Mouse (Mus musculus): ENCODE results near the gene Defb13. TPM values are rescaled to one million over a fixed set of nuclear protein-coding genes. Genes with fewer than 3 reads are reported as not detected.

Gene Defb13
- polyA plus RNA-seq (2014; fragmentation: Illumina TruSeq; extraction: RNeasy Lipid Tissue Mini Kit (QIAGEN cat#74804); ENCODE audit: low read depth, low replicate concordance): 28.2 TPM

DNA sequence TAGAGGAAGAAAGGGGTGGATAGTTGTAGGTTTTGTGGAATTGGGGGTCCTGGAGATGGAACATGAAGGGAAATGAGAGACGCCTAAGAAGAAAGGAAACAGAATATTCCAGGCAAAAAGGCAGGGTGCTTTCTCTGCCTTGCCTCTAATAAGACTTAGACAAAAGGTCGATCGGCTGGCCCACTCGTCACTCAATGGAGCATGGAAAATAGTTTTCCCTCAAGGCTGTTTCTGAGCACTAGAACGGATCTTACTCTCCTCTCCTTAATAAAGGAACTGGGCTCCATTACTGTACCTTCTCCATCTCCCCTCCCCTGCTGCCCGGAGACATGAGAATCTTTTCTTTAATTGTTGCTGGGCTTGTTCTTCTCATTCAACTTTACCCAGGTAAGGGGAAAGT lies at the start of gene Defb13:
Defb13 (plus strand) TSS at position 301 of the 400 bp plus-strand sequence.

DNA sequence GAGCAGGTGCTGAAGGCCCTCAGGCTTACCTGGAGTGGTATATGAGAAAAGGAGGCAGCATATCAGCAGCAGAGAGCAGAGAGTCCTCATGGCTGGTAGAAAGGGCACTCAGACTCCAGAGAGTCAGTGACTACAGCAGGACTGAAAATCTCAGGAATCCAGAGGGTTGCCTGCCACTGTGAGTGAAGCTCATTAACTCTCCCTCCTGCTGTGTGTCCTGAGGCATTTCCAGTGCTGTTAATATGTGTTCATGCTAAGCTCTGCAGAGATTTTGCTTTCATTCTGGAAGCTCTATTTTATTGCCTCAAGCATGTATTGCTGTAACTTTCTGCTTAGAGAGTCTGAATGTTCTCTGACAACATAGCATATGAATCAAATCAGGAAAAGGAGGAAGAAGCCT lies 40.3 kb upstream of the Defb13 start, which contains the start of gene Defb11:
Defb11 (minus strand) TSS at position 123 of the 400 bp plus-strand sequence.

DNA sequence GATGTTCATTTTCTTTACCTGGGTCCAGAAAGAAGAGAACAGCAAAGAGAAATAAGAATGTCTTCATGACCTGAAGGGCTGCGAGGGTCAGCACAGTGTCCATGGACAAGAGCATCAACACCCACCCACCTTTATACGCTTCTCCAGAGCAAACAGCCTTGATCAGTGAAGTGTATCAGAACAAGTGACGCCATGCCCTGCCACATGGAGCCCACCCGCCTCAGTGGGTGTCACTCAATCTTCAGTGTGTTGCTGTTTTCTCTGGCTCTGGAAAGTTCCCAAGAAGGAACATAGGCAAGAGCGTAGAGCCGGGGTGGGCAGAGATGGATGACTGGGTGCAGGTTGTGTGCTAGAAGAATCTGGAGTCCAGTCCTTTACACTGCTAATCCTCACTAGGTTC lies 14.0 kb upstream of the Defb13 start, which contains the start of gene Defb15:
Defb15 (minus strand) TSS at position 101 of the 400 bp plus-strand sequence.

DNA sequence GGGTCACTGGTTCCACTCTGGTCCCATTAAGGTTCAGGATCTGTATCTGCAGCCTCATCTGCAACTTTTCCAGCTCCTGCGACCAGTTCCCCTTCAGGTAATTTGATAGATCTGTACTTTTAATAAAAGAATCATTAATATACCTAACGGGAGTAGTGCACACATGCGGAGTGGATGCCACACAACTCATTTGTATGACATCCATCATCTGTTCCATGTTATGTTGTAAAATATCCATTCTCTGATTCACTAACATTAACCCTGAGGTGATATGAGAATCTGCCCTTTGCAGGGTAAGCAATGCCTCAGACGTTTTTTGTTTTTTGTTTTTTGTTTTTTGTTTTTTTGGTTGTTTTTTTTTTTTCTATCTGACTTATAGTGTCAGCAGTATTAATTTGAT lies 8.5 kb upstream of the Defb13 start, which contains the start of gene Defb35:
Defb35 (plus strand) TSS at position 301 of the 400 bp plus-strand sequence.

DNA sequence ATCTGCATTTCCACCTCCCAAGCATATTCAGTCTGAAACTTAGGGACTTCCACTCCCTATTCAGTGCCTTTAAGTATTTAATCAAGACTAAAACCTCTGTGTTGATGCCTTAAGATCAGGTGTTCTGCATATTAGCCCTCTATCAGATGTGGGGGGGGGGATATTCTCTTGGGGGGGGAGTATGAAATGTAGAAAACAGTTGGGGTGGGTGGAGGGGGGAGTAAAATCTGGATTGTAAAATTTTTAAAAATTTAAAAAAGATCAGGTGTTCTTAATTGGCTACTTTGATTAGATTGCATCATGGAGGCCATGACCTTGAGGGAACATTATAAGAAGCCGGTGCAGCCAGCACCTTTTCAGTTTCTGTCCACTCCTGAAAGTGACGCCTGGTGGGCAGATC lies 11.9 kb downstream of the Defb13 start, which contains the start of gene Fam90a1a:
Fam90a1a (plus strand) TSS at position 301 of the 400 bp plus-strand sequence.

DNA sequence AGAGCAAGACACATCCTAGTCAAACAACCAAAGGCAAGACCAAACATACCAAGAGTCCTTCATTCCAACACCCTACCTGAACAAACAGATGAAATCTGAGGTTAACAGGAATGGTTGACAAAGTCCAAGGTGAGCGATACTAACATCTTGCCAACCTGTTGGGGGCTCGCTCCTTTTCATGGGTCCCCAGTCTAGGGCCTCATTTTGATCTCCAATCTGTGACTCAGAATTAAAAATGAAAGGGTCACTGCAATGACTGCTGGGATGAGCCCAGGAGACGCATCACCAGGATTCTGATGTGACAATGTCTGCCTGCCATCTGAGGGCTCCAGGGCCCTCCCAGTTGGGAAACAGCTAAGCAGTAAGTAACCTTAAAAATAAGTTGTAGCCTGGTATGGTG lies 22.9 kb downstream of the Defb13 start, which contains the start of gene Ccdc70:
Ccdc70 (plus strand) TSS at position 301 of the 400 bp plus-strand sequence.

Other genes starting within 250 kb of the Defb13 start
- gene AY761184, start 243.1 kb upstream of the Defb13 start, polyA plus RNA-seq (2014; fragmentation: Illumina TruSeq; extraction: RNeasy Lipid Tissue Mini Kit (QIAGEN cat#74804); ENCODE audit: low read depth, low replicate concordance): 2.5 TPM
- gene Defa24, start 212.3 kb upstream of the Defb13 start, polyA plus RNA-seq (2014; fragmentation: Illumina TruSeq; extraction: RNeasy Lipid Tissue Mini Kit (QIAGEN cat#74804); ENCODE audit: low read depth, low replicate concordance): 1.1 TPM
- not detected for gene Defb50, start 123.2 kb upstream of the Defb13 start, polyA plus RNA-seq (2014; fragmentation: Illumina TruSeq; extraction: RNeasy Lipid Tissue Mini Kit (QIAGEN cat#74804); ENCODE audit: low read depth, low replicate concordance)
- gene Defb2, start 106.8 kb upstream of the Defb13 start, polyA plus RNA-seq (2014; fragmentation: Illumina TruSeq; extraction: RNeasy Lipid Tissue Mini Kit (QIAGEN cat#74804); ENCODE audit: low read depth, low replicate concordance): 235 TPM
- gene Defb10, start 87.9 kb upstream of the Defb13 start, polyA plus RNA-seq (2014; fragmentation: Illumina TruSeq; extraction: RNeasy Lipid Tissue Mini Kit (QIAGEN cat#74804); ENCODE audit: low read depth, low replicate concordance): 21.5 TPM
- gene Defb9, start 61.3 kb upstream of the Defb13 start, polyA plus RNA-seq (2014; fragmentation: Illumina TruSeq; extraction: RNeasy Lipid Tissue Mini Kit (QIAGEN cat#74804); ENCODE audit: low read depth, low replicate concordance): 17.0 TPM
- 172 TPM for gene Defb11, start 40.4 kb upstream of the Defb13 start, polyA plus RNA-seq (2014; fragmentation: Illumina TruSeq; extraction: RNeasy Lipid Tissue Mini Kit (QIAGEN cat#74804); ENCODE audit: low read depth, low replicate concordance)
- gene Defb15, start 14.1 kb upstream of the Defb13 start, polyA plus RNA-seq (2014; fragmentation: Illumina TruSeq; extraction: RNeasy Lipid Tissue Mini Kit (QIAGEN cat#74804); ENCODE audit: low read depth, low replicate concordance): 1,651 TPM
- not detected for gene Defb35, start 8.4 kb upstream of the Defb13 start, polyA plus RNA-seq (2014; fragmentation: Illumina TruSeq; extraction: RNeasy Lipid Tissue Mini Kit (QIAGEN cat#74804); ENCODE audit: low read depth, low replicate concordance)
- gene Fam90a1a, start 12.0 kb downstream of the Defb13 start, polyA plus RNA-seq (2014; fragmentation: Illumina TruSeq; extraction: RNeasy Lipid Tissue Mini Kit (QIAGEN cat#74804); ENCODE audit: low read depth, low replicate concordance): 0.31 TPM
- 4.4 TPM for gene Ccdc70, start 23.0 kb downstream of the Defb13 start, polyA plus RNA-seq (2014; fragmentation: Illumina TruSeq; extraction: RNeasy Lipid Tissue Mini Kit (QIAGEN cat#74804); ENCODE audit: low read depth, low replicate concordance)
- gene Atp7b, start 113.5 kb downstream of the Defb13 start, polyA plus RNA-seq (2014; fragmentation: Illumina TruSeq; extraction: RNeasy Lipid Tissue Mini Kit (QIAGEN cat#74804); ENCODE audit: low read depth, low replicate concordance): 0.17 TPM
- 9.1 TPM for gene Alg11, start 114.0 kb downstream of the Defb13 start, polyA plus RNA-seq (2014; fragmentation: Illumina TruSeq; extraction: RNeasy Lipid Tissue Mini Kit (QIAGEN cat#74804); ENCODE audit: low read depth, low replicate concordance)
- gene Nek5, start 178.3 kb downstream of the Defb13 start, polyA plus RNA-seq (2014; fragmentation: Illumina TruSeq; extraction: RNeasy Lipid Tissue Mini Kit (QIAGEN cat#74804); ENCODE audit: low read depth, low replicate concordance): 1.5 TPM
- gene Nek3, start 219.7 kb downstream of the Defb13 start, polyA plus RNA-seq (2014; fragmentation: Illumina TruSeq; extraction: RNeasy Lipid Tissue Mini Kit (QIAGEN cat#74804); ENCODE audit: low read depth, low replicate concordance): 2.4 TPM
- gene Ckap2, start 239.1 kb downstream of the Defb13 start, polyA plus RNA-seq (2014; fragmentation: Illumina TruSeq; extraction: RNeasy Lipid Tissue Mini Kit (QIAGEN cat#74804); ENCODE audit: low read depth, low replicate concordance): 1.8 TPM
- 15.9 TPM for gene Vps36, start 246.0 kb downstream of the Defb13 start, polyA plus RNA-seq (2014; fragmentation: Illumina TruSeq; extraction: RNeasy Lipid Tissue Mini Kit (QIAGEN cat#74804); ENCODE audit: low read depth, low replicate concordance)

Data from adipose tissue, adult 10 weeks (tissue).